Mouse (Mus musculus): ENCODE measurements at regions not wholly inside any gene's neighbourhood (a gene's known extent, or its start where the extent isn't known, plus 50 kb on each side); places are given as distances from the start of the nearest gene placed in this dataset.

GRCm38 (mm10) chr2:12614345-12614744 lies 195.1 kb upstream of the Mindy3 start:
- DNase-seq, result no peak

GRCm38 (mm10) chr2:12613858-12614257 lies 194.6 kb upstream of the Mindy3 start:
- DNase-seq, result no peak

GRCm38 (mm10) chr2:12582566-12582965 lies 163.3 kb upstream of the Mindy3 start:
- peak; percentile 12 for DNase-seq

GRCm38 (mm10) chr2:12557736-12558135 lies 138.5 kb upstream of the Mindy3 start:
- no peak for DNase-seq

DNA sequence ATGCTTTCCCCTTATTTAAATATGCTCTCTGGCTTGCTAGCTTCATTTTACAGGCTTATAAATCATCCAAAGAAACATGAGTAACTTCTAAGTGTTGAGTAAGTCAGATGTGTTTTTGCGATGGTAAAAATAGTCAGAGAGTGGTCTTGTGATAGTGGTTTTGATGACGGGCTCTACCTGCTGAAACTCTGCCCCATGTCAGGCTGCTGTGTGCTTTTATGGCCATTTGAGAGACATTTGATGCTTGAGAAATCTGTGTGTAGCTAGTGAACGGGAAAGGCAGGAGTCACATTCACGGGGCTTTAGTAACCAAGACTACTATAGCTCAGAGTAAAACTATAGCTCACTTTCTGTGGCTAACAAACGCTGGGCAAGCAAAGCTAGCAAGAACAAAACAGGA lies 103.1 kb upstream of the Mindy3 start:
- DNase-seq, result no peak

DNA sequence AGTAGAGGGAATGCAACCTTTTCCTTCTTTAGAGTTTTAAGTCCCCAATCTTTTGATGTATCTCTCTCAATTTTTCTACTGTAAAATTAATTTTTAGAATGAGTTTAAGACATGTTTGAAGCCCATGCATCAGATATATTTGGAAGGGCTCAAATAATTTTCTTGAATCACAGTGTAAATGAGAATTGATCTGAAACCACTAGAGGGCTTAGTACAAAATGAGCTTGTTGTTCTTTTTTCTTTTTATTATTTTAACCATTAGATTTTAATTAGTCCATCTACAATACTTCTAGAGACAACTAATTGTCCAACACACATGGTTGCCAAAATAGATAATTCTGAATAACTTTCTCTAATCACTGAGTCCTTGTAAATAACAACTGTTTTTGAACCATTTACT lies 102.5 kb upstream of the Mindy3 start:
- no peak for DNase-seq

- DNase-seq, result no peak
Observed at GRCm38 (mm10) chr2:12492369-12492768, 73.1 kb upstream of the Mindy3 start.

DNA sequence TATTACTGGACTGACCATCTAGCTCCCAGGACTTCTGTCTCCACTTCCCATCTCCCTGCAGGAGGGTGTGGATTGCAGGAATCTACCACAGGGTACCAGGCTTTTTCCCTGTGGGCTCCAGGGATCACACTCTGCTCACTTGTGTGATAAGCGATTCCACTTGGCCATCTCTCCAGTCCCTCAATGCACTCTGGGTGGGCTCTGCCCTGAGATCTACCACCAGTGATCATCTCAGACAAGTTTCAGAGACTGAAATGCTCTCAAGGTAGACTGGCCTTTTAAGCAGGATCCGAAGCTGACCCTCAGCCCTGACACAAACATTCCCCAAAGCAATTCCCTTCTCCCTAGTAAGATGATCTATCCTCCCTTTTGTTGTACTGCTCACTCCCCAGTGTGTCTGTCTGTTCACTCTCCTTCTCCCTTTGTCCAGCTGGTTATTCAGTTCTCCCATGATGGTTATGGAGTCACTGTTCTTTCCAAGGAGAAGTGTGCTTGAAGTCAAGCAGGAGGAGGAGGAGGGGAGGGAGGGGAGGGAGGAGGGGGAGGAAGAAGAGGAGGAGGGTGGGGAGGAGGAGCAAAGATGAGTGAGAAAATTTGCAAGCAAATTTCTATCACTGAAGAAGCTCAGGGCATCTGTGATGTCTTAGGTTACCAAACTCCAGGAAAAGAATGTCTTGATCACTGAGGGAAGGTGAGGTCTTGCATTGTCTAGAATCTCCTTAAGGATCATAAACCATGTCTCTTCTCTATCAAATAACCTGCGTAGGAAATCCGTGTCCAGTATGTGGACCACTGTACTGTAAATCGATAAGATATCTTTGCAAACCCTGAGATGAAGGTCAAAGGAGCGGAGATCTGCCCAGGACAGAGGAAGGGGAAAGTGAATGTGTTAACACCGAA lies 50.4 kb upstream of the Mindy3 start:
- no peak for DNase-seq
